Mouse (Mus musculus) CH12.LX (cell line): ENCODE data around the gene Laptm5. TPM values are rescaled to one million over a fixed set of nuclear protein-coding genes. Genes with fewer than 3 reads are reported as not detected.

Experiments
- DNase-seq: peaks from one replicate; pipeline ENCODE4 v3.0.0-alpha.2; 2013; ENCODE audit errors: extremely low read depth
- H3K27ac ChIP-seq: 2 replicates; pipeline ENCODE4 v1.5.1; 2012; ENCODE audit warnings: low read depth, mild to moderate bottlenecking, control low read depth, moderate library complexity; ENCODE audit not compliant: insufficient read depth
- H3K27me3 ChIP-seq: replicated peaks from 2 replicates; pipeline ENCODE3; 2012; ENCODE audit warnings: inconsistent platforms
- H3K36me3 ChIP-seq, 2 experiments: replicated peaks in 1 of 2; 2 replicates each; pipeline versions ENCODE3 to v1.6.1; 2012; ENCODE audit warnings: inconsistent platforms in 1 of 2, low read length in 1 of 2, mild to moderate bottlenecking in 1 of 2, mixed read lengths in 1 of 2, moderate library complexity in 1 of 2; ENCODE audit not compliant: control insufficient read depth in 1 of 2, insufficient read depth in 1 of 2
- H3K4me1 ChIP-seq, 2 experiments: 2 replicates each; pipeline ENCODE4 v1.6.1; 2012; ENCODE audit warnings: inconsistent platforms in 1 of 2, moderate library complexity in 1 of 2; ENCODE audit not compliant: insufficient read depth in 2 of 2, control insufficient read depth in 1 of 2
- H3K4me2 ChIP-seq: 2 replicates; pipeline ENCODE4 v1.6.1; 2012; ENCODE audit warnings: low read depth, mild to moderate bottlenecking, control low read depth; ENCODE audit not compliant: poor library complexity, insufficient read depth, severe bottlenecking
- H3K4me3 ChIP-seq, 3 experiments: fragments of 150-350 bp in 1 of 3; sonication (generic) in 1 of 3; replicated peaks in 1 of 3; 2 replicates each; pipeline versions ENCODE3 to v1.5.1; 2011 to 2012; ENCODE audit warnings: low read depth in 2 of 3, low read length in 2 of 3, mild to moderate bottlenecking in 2 of 3, moderate library complexity in 2 of 3, control low read depth in 1 of 3, improper control_type of control experiment in 1 of 3, inconsistent platforms in 1 of 3, mixed read lengths in 1 of 3; ENCODE audit not compliant: poor library complexity in 1 of 3
- H3K79me2 ChIP-seq: replicated peaks from 2 replicates; pipeline ENCODE4 v1.6.1; 2012; ENCODE audit warnings: mild to moderate bottlenecking, moderate library complexity; ENCODE audit not compliant: control insufficient read depth, poor library complexity, insufficient read depth, severe bottlenecking; ENCODE audit errors: extremely low read depth
- H3K9ac ChIP-seq: 2 replicates; pipeline ENCODE4 v1.6.1; 2012; ENCODE audit warnings: low read depth, mild to moderate bottlenecking, control low read depth, moderate library complexity; ENCODE audit not compliant: insufficient read depth
- H3K9me3 ChIP-seq: replicated peaks from 2 replicates; pipeline ENCODE3; 2012; ENCODE audit warnings: low read length, inconsistent platforms, mixed read lengths
- CHD1 ChIP-seq: IDR thresholded peaks from 2 replicates; pipeline ENCODE4 v1.6.1; 2012; ENCODE audit warnings: low read depth, low read length, improper control_type of control experiment, inconsistent platforms
- CHD2 ChIP-seq: IDR thresholded peaks from 2 replicates; pipeline ENCODE4 v1.6.1; 2011; ENCODE audit warnings: low read length, improper control_type of control experiment
- CTCF ChIP-seq, 2 experiments: IDR thresholded peaks in 1 of 2; conservative IDR thresholded peaks in 1 of 2; 2 replicates each; pipeline ENCODE4 v1.5.1; 2011 to 2012; ENCODE audit warnings: low read depth in 2 of 2, low read length in 2 of 2, improper control_type of control experiment in 1 of 2, inconsistent platforms in 1 of 2, mild to moderate bottlenecking in 1 of 2, moderate library complexity in 1 of 2
- ELF1 ChIP-seq: IDR thresholded peaks from 2 replicates; pipeline ENCODE4 v1.6.1; 2014; ENCODE audit warnings: low read depth, mild to moderate bottlenecking, inconsistent platforms, low read length, improper control_type of control experiment
- EP300 ChIP-seq: IDR thresholded peaks from 2 replicates; pipeline ENCODE4 v1.6.1; 2011; ENCODE audit warnings: low read length, improper control_type of control experiment
- GABPA ChIP-seq: IDR thresholded peaks from 2 replicates; pipeline ENCODE4 v1.6.1; 2012; ENCODE audit warnings: low read depth, low read length, improper control_type of control experiment, inconsistent platforms; ENCODE audit not compliant: insufficient replicate concordance
- HCFC1 ChIP-seq: IDR thresholded peaks from 2 replicates; pipeline ENCODE4 v1.6.1; 2012; ENCODE audit warnings: low read depth, mild to moderate bottlenecking, inconsistent platforms, low read length, improper control_type of control experiment
- IRF4 ChIP-seq: IDR thresholded peaks from 2 replicates; pipeline ENCODE4 v1.6.1; 2014; ENCODE audit warnings: low read depth, mild to moderate bottlenecking, inconsistent platforms, low read length, improper control_type of control experiment
- JUND ChIP-seq: conservative IDR thresholded peaks from 2 replicates; pipeline ENCODE4 v1.6.1; 2011; ENCODE audit warnings: low read depth, low read length, improper control_type of control experiment
- KAT2A ChIP-seq: IDR thresholded peaks from 2 replicates; pipeline ENCODE4 v1.6.1; 2012; ENCODE audit warnings: low read length, improper control_type of control experiment, inconsistent platforms; ENCODE audit not compliant: insufficient replicate concordance
- MAX ChIP-seq: IDR thresholded peaks from 2 replicates; pipeline ENCODE4 v1.6.1; 2011; ENCODE audit warnings: low read length, improper control_type of control experiment
- MAZ ChIP-seq: IDR thresholded peaks from 2 replicates; pipeline ENCODE4 v1.6.1; 2012; ENCODE audit warnings: low read depth, mild to moderate bottlenecking, inconsistent platforms, low read length, improper control_type of control experiment, moderate library complexity
- MEF2A ChIP-seq: IDR thresholded peaks from 2 replicates; pipeline ENCODE4 v1.6.1; 2014; ENCODE audit warnings: low read depth, mild to moderate bottlenecking, inconsistent platforms, low read length, improper control_type of control experiment, borderline replicate concordance
- MYC ChIP-seq: IDR thresholded peaks from 2 replicates; pipeline ENCODE4 v1.6.1; 2011; ENCODE audit warnings: low read depth, mild to moderate bottlenecking, improper control_type of control experiment, low read length
- NELFE ChIP-seq: IDR thresholded peaks from 2 replicates; pipeline ENCODE4 v1.6.1; 2011; ENCODE audit warnings: low read depth, low read length, improper control_type of control experiment
- NRF1 ChIP-seq: IDR thresholded peaks from 2 replicates; pipeline ENCODE4 v1.6.1; 2014; ENCODE audit warnings: low read depth, mild to moderate bottlenecking, inconsistent platforms, low read length, improper control_type of control experiment, moderate library complexity
- PAX5 ChIP-seq: IDR thresholded peaks from 2 replicates; pipeline ENCODE4 v1.6.1; 2012; ENCODE audit warnings: low read length, inconsistent platforms, mixed read lengths
- POLR2A ChIP-seq: IDR thresholded peaks from 2 replicates; pipeline ENCODE4 v1.6.1; 2011; ENCODE audit warnings: low read depth, mild to moderate bottlenecking, improper control_type of control experiment, low read length
- POLR2AphosphoS2 ChIP-seq: IDR thresholded peaks from 2 replicates; pipeline ENCODE4 v1.6.1; 2011; ENCODE audit warnings: low read depth, low read length, improper control_type of control experiment
- RAD21 ChIP-seq: IDR thresholded peaks from 2 replicates; pipeline ENCODE4 v1.6.1; 2011; ENCODE audit warnings: low read depth, mild to moderate bottlenecking, low read length, improper control_type of control experiment, moderate library complexity
- RCOR1 ChIP-seq: conservative IDR thresholded peaks from 2 replicates; pipeline ENCODE4 v1.6.1; 2012; ENCODE audit warnings: low read depth, mild to moderate bottlenecking, inconsistent platforms, low read length, improper control_type of control experiment
- SIN3A ChIP-seq: IDR thresholded peaks from 2 replicates; pipeline ENCODE4 v1.6.1; 2012; ENCODE audit warnings: low read length, improper control_type of control experiment, inconsistent platforms
- TCF12 ChIP-seq: IDR thresholded peaks from 2 replicates; pipeline ENCODE4 v1.6.1; 2014; ENCODE audit warnings: low read depth, mild to moderate bottlenecking, inconsistent platforms, low read length, improper control_type of control experiment
- UBTF ChIP-seq: IDR thresholded peaks from 2 replicates; pipeline ENCODE4 v1.6.1; 2012; ENCODE audit warnings: low read depth, mild to moderate bottlenecking, inconsistent platforms, low read length, improper control_type of control experiment, moderate library complexity
- USF1 ChIP-seq: IDR thresholded peaks from 2 replicates; pipeline ENCODE4 v1.6.1; 2014; ENCODE audit warnings: low read depth, mild to moderate bottlenecking, inconsistent platforms, low read length, improper control_type of control experiment
- USF2 ChIP-seq: conservative IDR thresholded peaks from 2 replicates; pipeline ENCODE4 v1.6.1; 2011; ENCODE audit warnings: low read depth, low read length, improper control_type of control experiment
- ZC3H11A ChIP-seq: IDR thresholded peaks from 2 replicates; pipeline ENCODE4 v1.6.1; 2012; ENCODE audit warnings: low read depth, mild to moderate bottlenecking, inconsistent platforms, low read length, improper control_type of control experiment
- ZKSCAN1 ChIP-seq: IDR thresholded peaks from 2 replicates; pipeline ENCODE4 v1.6.1; 2012; ENCODE audit warnings: low read depth, inconsistent platforms, low read length, improper control_type of control experiment, borderline replicate concordance
- ZMIZ1 ChIP-seq: IDR thresholded peaks from 2 replicates; pipeline ENCODE4 v1.6.1; 2012; ENCODE audit warnings: low read depth, mild to moderate bottlenecking, inconsistent platforms, low read length, improper control_type of control experiment
- ZNF384 ChIP-seq: IDR thresholded peaks from 2 replicates; pipeline ENCODE4 v1.6.1; 2012; ENCODE audit warnings: low read depth, low read length, improper control_type of control experiment, inconsistent platforms
- dilution Hi-C: fragments of 300-500 bp; cut with MboI; formaldehyde crosslinking; loops from 2 replicates; pipeline ENCODE4 v1.14.3; 2020; ENCODE audit warnings: low sequenced_read_pairs; ENCODE audit not compliant: extremely low pct_unique_long_range_greater_than_20kb, extremely low pct_ligation_motif_present
- in situ Hi-C: fragments of 300-500 bp; cut with MboI; formaldehyde crosslinking; loops from 3 replicates; pipeline ENCODE4 v1.14.3; 2019; ENCODE audit warnings: low sequenced_read_pairs, low pct_ligation_motif_present, low pct_unique_long_range_greater_than_20kb, mixed read lengths
- polyA plus RNA-seq: library from polyadenylated mRNA; unstranded; fragments of >175 nt; gene quantifications from 2 replicates; pipeline ENCODE4 v1.2.1, GENCODE M21; 2012; ENCODE audit warnings: low read depth; ENCODE audit not compliant: insufficient read length
- total RNA-seq, 2 experiments: library from RNA; depleted of rRNA; stranded (reverse); fragments of 300-350 nt in 1 of 2; fragments of >200 nt in 1 of 2; gene quantifications; 2 replicates each; pipeline ENCODE4 v1.2.3; 2012 to 2014

Laptm5 gene
- total and polyA plus RNA-seq, 3 experiments: 41.1 to 594 (median 225) TPM

DNA sequence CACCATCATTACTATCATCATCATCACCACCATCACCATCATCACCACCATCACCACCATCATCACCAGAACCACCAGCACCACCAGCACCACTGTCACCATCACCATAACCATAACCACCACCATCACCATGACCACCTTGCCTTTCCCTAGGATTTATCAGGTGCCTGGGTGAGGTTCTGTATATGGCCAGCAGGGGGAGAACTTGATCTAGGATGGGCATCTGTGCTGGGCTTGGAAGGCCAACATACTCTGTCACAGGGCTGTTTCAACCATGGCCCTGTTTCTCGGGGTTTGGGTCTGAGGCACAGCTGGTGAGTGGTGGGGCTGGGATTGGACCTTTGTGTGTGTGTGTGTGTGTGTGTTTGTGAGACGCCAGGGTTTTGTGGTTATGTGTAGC is 16.6 kb upstream of the Laptm5 start (continued):
- peak; percentile 56 for TF ChIP-seq TCF12
- TF ChIP-seq HCFC1: no peak

DNA sequence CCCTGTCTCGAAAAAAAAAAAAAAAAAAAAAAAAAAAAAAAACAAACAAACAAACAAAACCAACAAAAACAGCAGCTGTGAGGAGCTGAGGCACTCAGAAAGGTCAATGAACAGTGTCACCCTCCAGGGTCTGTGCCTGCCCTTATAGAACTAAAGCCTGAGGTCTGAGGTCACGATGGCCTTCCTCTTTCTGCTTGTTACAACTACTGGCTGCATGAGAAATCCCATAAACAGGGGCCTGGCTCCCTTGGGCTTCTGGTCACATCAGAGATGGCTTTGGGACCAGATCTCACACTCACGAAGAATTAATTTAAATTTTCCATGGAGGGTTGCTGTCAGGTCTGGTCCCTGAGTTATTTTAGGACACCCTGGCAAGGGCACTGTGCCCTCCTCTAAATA is 13.5 kb upstream of the Laptm5 start:
- in situ Hi-C loops (no loop called here), dilution Hi-C loops (no loop called here)
- H3K4me1 ChIP-seq: peaks cover 62 to 77% of the 10 kb centered on the region in 2 experiments
- peak overlapping the region; percentile 24 for H3K9ac ChIP-seq
- DNase-seq: peak; percentile 67
- no peaks in the 10 kb centered on the region for H3K79me2 ChIP-seq
- H3K36me3 ChIP-seq: no peaks in the 10 kb centered on the region
- no peaks in the 10 kb centered on the region for H3K9me3 ChIP-seq
- TF ChIP-seq UBTF: no peak
- peak; percentile 21; the same call in 1 of the 2 replicates for TF ChIP-seq ZNF384
- peak overlapping the region; percentile 100 for H3K27ac ChIP-seq
- no peak overlapping the region for H3K4me3 ChIP-seq
- peaks cover 6% of the 10 kb centered on the region for H3K27me3 ChIP-seq
- 0 out of 2 replicates have a peak overlapping the region, but pooled peaks have one; percentile 3 for H3K4me2 ChIP-seq

DNA sequence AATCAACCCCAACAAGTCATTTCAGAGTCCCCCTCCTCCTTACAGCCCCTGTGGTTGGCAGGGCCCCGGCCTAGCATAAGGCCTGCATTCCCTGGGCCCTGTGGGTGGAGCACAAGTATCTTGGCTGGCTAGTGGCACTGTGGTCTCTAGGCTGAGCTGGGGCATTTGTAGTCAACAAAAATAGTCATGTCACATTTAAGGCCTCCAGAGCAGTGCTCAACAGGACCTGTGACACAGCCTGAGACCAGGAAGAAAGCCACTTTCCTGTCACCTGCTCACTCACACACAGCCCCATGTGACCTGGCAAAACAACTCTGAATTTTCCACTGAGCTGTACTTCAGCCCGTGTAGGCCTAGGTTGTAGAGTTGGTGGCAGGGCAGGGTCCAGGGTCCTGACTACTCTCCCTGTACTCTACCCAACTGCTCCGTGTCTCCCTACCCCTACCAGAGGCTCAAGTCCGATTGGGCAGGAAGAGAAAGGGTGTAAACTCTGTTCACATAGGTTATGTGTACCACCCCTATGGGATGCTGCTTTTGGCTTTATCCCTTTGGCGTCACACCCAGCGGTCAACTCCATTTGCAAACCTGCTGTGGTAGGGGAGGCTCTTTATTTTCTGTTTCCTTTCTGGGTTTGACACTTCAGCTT is 13.0 kb upstream of the Laptm5 start:
- Histone ChIP-seq H3K27ac (peak overlapping the region; percentile 100), H3K4me3 (peak overlapping the region in 1 of 3 experiments; percentile 7), H3K27me3 (peaks cover 6% of the 10 kb centered on the region), H3K9ac (peak overlapping the region; percentile 24), H3K4me2 (peak overlapping the region; percentile 57; the same call in 1 of the 2 replicates), H3K4me1 (peaks cover 67 to 82% of the 10 kb centered on the region in 2 experiments), H3K79me2 (no peaks in the 10 kb centered on the region), H3K36me3 (no peaks in the 10 kb centered on the region), H3K9me3 (no peaks in the 10 kb centered on the region)
- peak; percentile 90 for DNase-seq
- dilution Hi-C loops (no loop called here), in situ Hi-C loops (loop anchor here (5.0 kb wide), 1 partner anchor 37 kb away; no protein-coding TSS in a partner anchor)
- TF ChIP-seq ELF1: peak; percentile 85
- TF ChIP-seq USF2: peak; percentile 84
- TF ChIP-seq ZMIZ1: peak; percentile 71
- 0 out of 2 replicates have a peak, but pooled peaks have one; percentile 67 for TF ChIP-seq KAT2A
- TF ChIP-seq RCOR1: peak; percentile 92
- TF ChIP-seq NRF1: 0 out of 2 replicates have a peak, but pooled peaks have one; percentile 28
- no peak for TF ChIP-seq ZC3H11A
- TF ChIP-seq IRF4: peak; percentile 64
- no peak for TF ChIP-seq GABPA
- TF ChIP-seq CHD2: peak; percentile 66
- peak; percentile 64 for TF ChIP-seq JUND
- TF ChIP-seq RAD21: peak; percentile 44
- no peak; the same call in 1 of the 2 replicates for TF ChIP-seq CHD1
- peak; percentile 93 for TF ChIP-seq SIN3A
- peak; percentile 96 for TF ChIP-seq MAX
- TF ChIP-seq ZKSCAN1: no peak
- peak; percentile 74; the same call in 1 of the 2 replicates for TF ChIP-seq NELFE
- TF ChIP-seq MYC: peak; percentile 93
- TF ChIP-seq MAZ: peak; percentile 63
- TF ChIP-seq USF1: peak; percentile 89
- peak; percentile 51 for TF ChIP-seq POLR2A
- TF ChIP-seq EP300: peak; percentile 75
- peak; percentile 84 for TF ChIP-seq MEF2A
- TF ChIP-seq PAX5: no peak
- peak; percentile 86 for TF ChIP-seq TCF12
- TF ChIP-seq CTCF (conservative IDR thresholded peaks at IDR 0.05 in 1 of 2, IDR thresholded peaks at IDR 0.05 in 1 of 2; ENCODE audit: low read depth in 2 of 2, low read length in 2 of 2): peak in 1 of 2 experiments; percentile 34; a peak in 1 of 4 replicates
- peak; percentile 54; the same call in 1 of the 2 replicates for TF ChIP-seq POLR2AphosphoS2
